Mouse (Mus musculus) bone marrow macrophage, adult 2 months (primary cell): Measurements from ENCODE around the gene Hoxc4. TPM values are rescaled to one million over a fixed set of nuclear protein-coding genes. Genes with fewer than 3 reads are reported as not detected.

Experiments used
- H3K27ac ChIP-seq: 2 replicates; pipeline ENCODE4 v1.5.1; 2012; ENCODE audit warnings: low read depth, low read length; ENCODE audit not compliant: insufficient read depth
- H3K4me1 ChIP-seq: 2 replicates; pipeline ENCODE4 v1.6.1; 2012; ENCODE audit warnings: low read length; ENCODE audit not compliant: control insufficient read depth, insufficient read depth
- H3K4me3 ChIP-seq: 2 replicates; pipeline ENCODE4 v1.5.1; 2012; ENCODE audit warnings: mild to moderate bottlenecking, low read length, moderate library complexity; ENCODE audit not compliant: insufficient read depth
- CTCF ChIP-seq: IDR thresholded peaks from 2 replicates; pipeline ENCODE4 v1.5.1; 2012; ENCODE audit warnings: low read depth, mild to moderate bottlenecking, low read length, moderate library complexity
- POLR2A ChIP-seq: IDR thresholded peaks from 2 replicates; pipeline ENCODE4 v1.6.1; 2012; ENCODE audit warnings: mild to moderate bottlenecking, low read depth, low read length, borderline replicate concordance
- polyA plus RNA-seq: library from polyadenylated mRNA; stranded (reverse); fragments of >200 nt; gene quantifications from 2 replicates; pipeline ENCODE4 v1.2.4, GENCODE M21; 2012; ENCODE audit not compliant: missing spikeins, insufficient read depth, insufficient read length

Gene Hoxc4
- polyA plus RNA-seq, 1 experiment = 0.27 TPM

DNA sequence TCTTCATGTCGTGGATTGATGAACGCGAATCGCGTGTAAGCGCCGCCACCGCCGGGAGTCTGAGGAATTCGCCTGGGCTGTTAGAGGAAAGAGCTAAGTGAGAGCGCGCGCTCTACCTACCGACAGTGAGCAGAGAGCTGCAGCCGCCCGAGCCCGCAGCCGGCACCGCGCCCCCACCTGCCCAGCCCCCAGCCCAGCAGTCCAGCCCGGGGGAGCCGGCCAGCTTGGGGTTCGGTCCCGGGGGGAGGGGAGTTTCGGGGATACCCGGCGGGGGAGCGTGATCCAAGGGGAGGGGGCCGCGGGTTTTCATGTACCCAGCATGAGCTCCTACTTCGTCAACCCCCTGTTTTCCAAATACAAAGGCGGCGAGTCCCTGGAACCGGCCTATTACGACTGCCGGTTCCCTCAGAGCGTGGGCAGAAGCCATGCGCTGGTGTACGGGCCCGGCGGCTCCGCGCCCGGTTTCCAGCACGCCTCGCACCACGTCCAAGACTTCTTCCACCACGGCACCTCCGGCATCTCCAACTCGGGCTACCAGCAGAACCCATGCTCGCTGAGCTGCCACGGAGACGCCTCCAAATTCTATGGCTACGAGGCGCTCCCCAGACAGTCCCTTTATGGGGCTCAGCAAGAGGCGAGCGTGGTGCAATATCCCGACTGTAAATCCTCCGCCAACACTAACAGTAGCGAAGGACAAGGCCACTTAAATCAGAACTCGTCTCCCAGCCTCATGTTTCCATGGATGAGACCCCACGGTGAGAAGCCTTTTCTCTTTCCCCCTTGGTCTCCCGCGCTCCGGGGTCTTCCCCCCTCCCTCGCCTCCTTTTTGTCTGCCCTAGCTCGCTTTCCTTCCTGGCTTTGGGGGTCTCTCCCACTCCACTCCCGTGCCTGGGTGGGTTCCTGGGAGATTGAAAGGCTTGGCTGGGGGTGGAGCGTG is 28.0 kb upstream of the Hoxc4 start, which contains the start of gene Hoxc8:
TSS of gene Hoxc8 (plus strand) at position 147 of the 937 bp plus-strand sequence.
- Histone ChIP-seq H3K4me3 (no peak within 1 kb of the TSS), H3K27ac (no peak within 1 kb of the TSS), H3K4me1 (no peaks in the 10 kb centered on the region)
- no peak for TF ChIP-seq CTCF
- no peak for TF ChIP-seq POLR2A

DNA sequence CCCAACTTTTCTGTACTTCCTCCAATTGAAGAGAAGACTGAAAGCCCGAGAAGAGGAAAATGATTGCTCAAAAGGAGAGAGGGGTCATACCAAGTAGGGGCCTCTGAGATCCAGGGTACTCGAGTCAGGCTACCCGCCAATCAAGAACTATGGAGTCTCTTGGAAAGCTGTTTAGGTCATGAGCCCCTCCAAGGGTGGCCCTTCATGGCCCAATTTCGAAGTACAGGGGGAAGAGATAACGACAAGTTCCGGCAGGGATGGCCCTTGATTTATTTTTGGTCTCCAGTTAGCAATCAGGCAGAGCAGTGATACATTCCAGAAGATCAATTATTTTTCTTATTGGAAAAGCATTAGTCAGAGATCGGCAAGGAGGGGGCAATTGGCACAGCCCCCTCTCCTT is 27.0 kb upstream of the Hoxc4 start:
- Histone ChIP-seq H3K27ac (no peak overlapping the region), H3K4me3 (no peak overlapping the region), H3K4me1 (no peaks in the 10 kb centered on the region)
- TF ChIP-seq CTCF = no peak
- no peak for TF ChIP-seq POLR2A

DNA sequence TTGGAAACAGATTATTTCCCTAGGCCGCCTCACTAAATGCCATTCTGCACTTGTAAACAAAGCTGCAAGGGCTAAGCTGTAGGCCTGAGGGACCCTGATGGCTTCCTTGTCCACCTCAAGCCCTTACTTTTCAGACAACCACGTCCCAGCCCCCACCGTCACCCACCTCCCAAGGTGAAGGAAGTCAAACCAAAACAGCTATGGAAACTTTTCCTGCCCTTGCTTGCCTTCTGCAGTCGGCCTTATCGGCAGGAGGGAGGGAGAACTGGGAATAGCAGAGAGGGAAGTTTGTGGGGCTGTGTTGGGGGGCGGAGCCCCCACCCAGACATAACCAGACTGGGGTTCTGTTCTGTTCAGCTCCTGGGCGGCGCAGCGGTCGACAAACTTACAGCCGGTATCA is 26.5 kb upstream of the Hoxc4 start:
- H3K4me3 ChIP-seq = no peak overlapping the region
- H3K4me1 ChIP-seq = no peaks in the 10 kb centered on the region
- no peak for TF ChIP-seq CTCF
- no peak for TF ChIP-seq POLR2A
- H3K27ac ChIP-seq = no peak overlapping the region

DNA sequence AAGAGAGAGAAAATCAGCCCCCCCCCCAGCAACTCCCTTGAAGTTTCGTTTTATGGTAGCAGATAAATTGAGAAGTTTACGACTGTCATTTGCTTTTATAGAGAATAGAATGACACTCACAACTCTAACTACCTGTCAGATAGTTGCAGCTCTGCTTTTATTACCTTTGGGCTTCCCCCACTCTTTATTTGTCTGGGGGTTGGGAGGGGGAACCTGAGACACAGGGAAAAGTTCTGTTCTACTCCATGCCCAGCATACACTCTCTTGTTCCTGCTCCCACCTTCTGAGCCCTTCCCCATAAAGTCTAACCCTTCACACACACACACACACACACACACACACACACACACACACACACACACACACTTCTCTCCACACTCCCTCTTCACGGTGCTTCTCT is 25.9 kb upstream of the Hoxc4 start:
- H3K4me1 ChIP-seq = no peaks in the 10 kb centered on the region
- H3K27ac ChIP-seq = no peak overlapping the region
- no peak overlapping the region for H3K4me3 ChIP-seq
- TF ChIP-seq POLR2A = no peak
- no peak for TF ChIP-seq CTCF

DNA sequence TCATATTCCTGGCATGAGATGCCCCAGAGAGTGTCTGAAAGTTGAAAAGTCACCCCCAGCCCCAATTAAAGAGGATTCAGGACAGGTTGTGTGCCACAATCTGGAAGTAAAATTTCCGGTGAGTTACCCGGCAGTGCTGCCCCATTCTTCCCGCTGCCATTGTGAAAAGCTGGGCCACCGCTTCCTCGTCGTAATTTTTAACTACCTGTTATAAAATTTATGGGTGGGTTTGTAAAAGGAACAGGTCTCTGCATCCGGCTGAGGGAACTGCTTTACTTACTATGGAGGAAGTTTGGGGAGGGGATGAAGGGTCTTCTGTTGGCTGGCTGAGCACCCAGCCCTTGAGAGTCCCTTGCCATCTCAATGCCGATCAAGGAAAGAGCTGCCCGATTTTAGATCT is 22.2 kb upstream of the Hoxc4 start:
- TF ChIP-seq POLR2A (no peak), CTCF (no peak)
- Histone ChIP-seq H3K4me1 (no peaks in the 10 kb centered on the region), H3K27ac (no peak overlapping the region), H3K4me3 (no peak overlapping the region)

DNA sequence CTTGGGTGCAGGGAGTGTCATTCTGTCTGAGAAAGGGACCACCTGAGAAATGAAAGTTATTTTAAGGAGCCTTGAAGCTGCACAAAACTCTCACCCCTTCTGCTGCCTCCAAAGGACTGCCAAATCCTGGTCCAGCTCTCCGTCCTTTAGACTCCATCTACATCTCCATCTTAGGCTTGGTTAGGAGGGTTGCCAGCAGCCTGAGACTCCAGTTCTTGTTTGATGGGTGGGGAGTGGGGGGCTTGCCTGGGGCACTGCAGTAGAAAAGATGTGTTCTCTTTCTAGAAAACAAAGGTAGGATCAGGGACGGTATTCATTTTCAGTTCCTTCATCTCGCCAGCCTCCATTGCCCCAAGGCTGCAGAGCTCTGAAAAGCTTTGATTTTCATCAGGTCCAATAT is 21.3 kb upstream of the Hoxc4 start:
- Histone ChIP-seq H3K4me3 (no peak overlapping the region), H3K4me1 (no peaks in the 10 kb centered on the region), H3K27ac (no peak overlapping the region)
- TF ChIP-seq CTCF = no peak
- TF ChIP-seq POLR2A = no peak

DNA sequence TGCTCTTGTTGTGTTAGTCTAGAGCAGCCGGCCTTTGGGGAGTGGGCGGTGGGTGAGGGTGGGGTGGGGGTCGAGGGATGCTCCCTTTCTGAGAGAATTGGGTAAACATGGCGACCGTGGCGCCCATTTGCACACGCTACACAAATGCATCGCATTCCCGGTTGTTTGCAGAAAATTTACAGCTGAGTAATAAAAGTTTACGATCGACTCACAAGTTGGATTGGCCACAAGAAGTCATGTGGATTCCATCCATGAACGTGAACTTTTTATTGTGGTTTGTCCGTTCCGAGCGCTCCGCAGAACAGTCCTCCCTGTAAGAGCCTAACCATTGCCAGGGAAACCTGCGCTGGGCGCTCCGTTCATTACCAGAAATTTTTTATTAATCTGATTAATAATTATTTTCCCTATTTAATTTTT is 20.8 kb upstream of the Hoxc4 start, which contains the start of gene Hoxc6:
TSS of gene Hoxc6 (plus strand) at position 319 of the 417 bp plus-strand sequence.
- no peaks in the 10 kb centered on the region for H3K4me1 ChIP-seq
- H3K4me3 ChIP-seq = peak within 1 kb of the TSS; percentile 46
- H3K27ac ChIP-seq = no peak within 1 kb of the TSS
- TF ChIP-seq POLR2A = no peak
- no peak for TF ChIP-seq CTCF

DNA sequence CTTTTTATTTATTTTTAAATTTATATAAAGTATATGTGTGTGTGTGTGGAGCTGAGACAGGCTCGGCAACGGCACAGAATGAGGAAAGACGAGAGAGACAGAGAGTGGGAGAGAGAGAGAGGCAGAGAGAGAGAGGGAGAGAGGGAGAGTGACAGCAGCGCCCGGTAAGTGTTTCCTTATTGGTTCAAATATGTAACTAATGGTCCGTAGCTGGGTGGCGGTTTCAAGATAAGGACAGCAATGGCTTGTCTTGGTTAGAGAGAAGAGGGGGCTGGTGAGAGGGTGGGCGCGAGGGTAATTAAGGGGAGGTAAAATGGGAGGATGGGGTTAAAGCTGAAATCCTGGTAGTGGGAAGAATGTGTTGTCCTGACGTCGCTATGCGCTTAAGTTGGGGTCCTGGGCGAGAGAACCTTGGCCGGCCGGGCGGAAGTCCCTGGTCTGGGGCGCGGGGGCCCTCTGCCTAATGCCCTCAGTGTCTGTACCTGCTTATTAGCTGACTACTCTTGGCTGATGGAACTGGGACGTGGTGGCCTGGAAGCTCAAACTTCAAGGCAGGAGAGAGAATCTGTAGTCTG is 20.0 kb upstream of the Hoxc4 start:
- H3K4me1 ChIP-seq = no peaks in the 10 kb centered on the region
- peak overlapping the region; percentile 46; the same call in 1 of the 2 replicates for H3K4me3 ChIP-seq
- no peak overlapping the region for H3K27ac ChIP-seq
- TF ChIP-seq POLR2A = no peak
- no peak for TF ChIP-seq CTCF

DNA sequence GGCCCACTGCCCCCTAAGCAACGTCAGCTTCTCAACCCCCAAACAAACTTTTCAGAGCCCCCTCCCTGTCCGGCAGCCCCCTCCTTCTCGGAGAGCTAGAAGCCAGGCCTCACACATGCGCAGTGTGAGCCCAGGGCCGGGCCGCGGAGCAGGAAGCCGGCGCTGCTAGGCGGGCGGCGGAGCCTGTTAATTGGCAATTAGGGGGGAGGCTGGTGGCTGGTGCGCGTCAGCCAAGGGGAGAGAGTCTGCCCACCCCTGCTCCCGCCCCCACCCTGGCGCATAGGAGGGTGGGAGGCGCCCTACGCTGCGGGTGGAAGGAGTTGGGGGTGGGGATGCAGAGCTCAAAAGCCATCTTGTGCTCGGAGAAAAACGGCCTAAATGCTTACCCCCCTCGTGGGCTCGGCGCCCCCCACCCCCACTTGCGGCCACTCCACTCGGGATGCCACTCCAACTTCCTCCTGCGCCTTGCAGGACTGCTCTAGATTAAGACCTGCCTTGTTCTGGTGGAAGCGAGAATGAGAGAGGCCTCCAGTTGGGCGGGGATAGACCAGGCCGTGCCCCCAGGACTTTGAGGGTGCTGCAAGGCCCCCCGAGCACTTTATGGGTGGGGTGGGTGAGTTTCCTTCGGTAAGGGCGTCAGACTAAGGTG is 19.4 kb upstream of the Hoxc4 start:
- no peak overlapping the region for H3K27ac ChIP-seq
- H3K4me1 ChIP-seq = no peaks in the 10 kb centered on the region
- peak overlapping the region; percentile 46 for H3K4me3 ChIP-seq
- TF ChIP-seq CTCF (no peak), POLR2A (no peak)
